Mouse (Mus musculus): ENCODE results near the gene Ttc9b. TPM values are rescaled to one million over a fixed set of nuclear protein-coding genes. Genes with fewer than 3 reads are reported as not detected.
A peak's percentile ranks its signal among the peaks of the same experiment; 100 is the strongest.
"Not testable (repeated sequence)": the region's sequence is repeated elsewhere in the genome, so short reads cannot be mapped to it uniquely, and the experiment has no call there.

Ttc9b gene
- total RNA-seq, 2 experiments from 2014 or later, result 55.0 to 59.8 TPM

- DNase-seq (ENCODE audit: extremely low spot score in 1 of 2, low spot score in 1 of 2), result no peak
Measured at GRCm38 (mm10) chr7:27634691-27635090, 19.0 kb upstream of the Ttc9b start.

GRCm38 (mm10) chr7:27635094-27635493 is 18.6 kb upstream of the Ttc9b start:
- DNase-seq (ENCODE audit: extremely low spot score in 1 of 2, low spot score in 1 of 2), result not testable (repeated sequence)

GRCm38 (mm10) chr7:27644471-27644870 is 9.2 kb upstream of the Ttc9b start:
- DNase-seq (ENCODE audit: extremely low spot score in 1 of 2, low spot score in 1 of 2), result no peak

- DNase-seq (ENCODE audit: extremely low spot score in 1 of 2, low spot score in 1 of 2), result no peak
Measured at GRCm38 (mm10) chr7:27646516-27646915, 7.2 kb upstream of the Ttc9b start.

GRCm38 (mm10) chr7:27647281-27648002 is 6.3 kb upstream of the Ttc9b start:
- DNase-seq (ENCODE audit: extremely low spot score in 1 of 2, low spot score in 1 of 2), result no peak

GRCm38 (mm10) chr7:27649723-27650122 is 4.0 kb upstream of the Ttc9b start:
- DNase-seq (ENCODE audit: extremely low spot score in 1 of 2, low spot score in 1 of 2), result no peak

- peak; percentile 51 to 77 for DNase-seq (ENCODE audit: extremely low spot score in 1 of 2, low spot score in 1 of 2)
Measured at GRCm38 (mm10) chr7:27650949-27651348, 2.8 kb upstream of the Ttc9b start.

GRCm38 (mm10) chr7:27654607-27655276 is 1.0 kb downstream of the Ttc9b start:
- peak; percentile 55 to 64 for DNase-seq (ENCODE audit: extremely low spot score in 1 of 2, low spot score in 1 of 2)

- no peak for DNase-seq (ENCODE audit: extremely low spot score in 1 of 2, low spot score in 1 of 2)
Measured at GRCm38 (mm10) chr7:27655545-27655944, 1.8 kb downstream of the Ttc9b start.

GRCm38 (mm10) chr7:27656600-27656999 is 2.9 kb downstream of the Ttc9b start:
- no peak for DNase-seq (ENCODE audit: extremely low spot score in 1 of 2, low spot score in 1 of 2)

GRCm38 (mm10) chr7:27657824-27658395 is 4.2 kb downstream of the Ttc9b start:
- no peak for DNase-seq (ENCODE audit: extremely low spot score in 1 of 2, low spot score in 1 of 2)

GRCm38 (mm10) chr7:27658712-27659663 is 5.3 kb downstream of the Ttc9b start:
- DNase-seq (ENCODE audit: extremely low spot score in 1 of 2, low spot score in 1 of 2), result no peak

GRCm38 (mm10) chr7:27662038-27662437 is 8.3 kb downstream of the Ttc9b start:
- no peak for DNase-seq (ENCODE audit: extremely low spot score in 1 of 2, low spot score in 1 of 2)

GRCm38 (mm10) chr7:27673064-27673574 is 19.4 kb downstream of the Ttc9b start:
- DNase-seq (ENCODE audit: extremely low spot score in 1 of 2, low spot score in 1 of 2), result no peak

- DNase-seq (ENCODE audit: extremely low spot score in 1 of 2, low spot score in 1 of 2), result no peak
Measured at GRCm38 (mm10) chr7:27673575-27674131, 19.9 kb downstream of the Ttc9b start.

- DNase-seq (ENCODE audit: extremely low spot score in 1 of 2, low spot score in 1 of 2), result peak in 1 of 2 experiments; percentile 28
Measured at GRCm38 (mm10) chr7:27674195-27674521, 20.4 kb downstream of the Ttc9b start.

- DNase-seq (ENCODE audit: extremely low spot score in 1 of 2, low spot score in 1 of 2), result peak; percentile 89 to 94
Measured at GRCm38 (mm10) chr7:27674522-27675221, 21.0 kb downstream of the Ttc9b start, which contains the start of gene Map3k10. Map3k10 (minus strand) TSS chr7:27674598.

GRCm38 (mm10) chr7:27675222-27675612 is 21.5 kb downstream of the Ttc9b start:
- no peak for DNase-seq (ENCODE audit: extremely low spot score in 1 of 2, low spot score in 1 of 2)

GRCm38 (mm10) chr7:27683218-27683617 is 29.5 kb downstream of the Ttc9b start:
- DNase-seq (ENCODE audit: extremely low spot score in 1 of 2, low spot score in 1 of 2), result no peak
